Mouse (Mus musculus) thymus, adult 2 months (tissue): Measurements from ENCODE around the gene L3hypdh.

ENCODE experiments used
- CTCF ChIP-seq: fragments of 200-500 bp; IDR thresholded peaks from 2 replicates; pipeline ENCODE4 v1.5.1; 2012; ENCODE audit warnings: mild to moderate bottlenecking, control low read depth, low read length, moderate library complexity, borderline replicate concordance; ENCODE audit not compliant: control insufficient read depth, poor library complexity, insufficient read depth; ENCODE audit errors: extremely low read depth
- POLR2A ChIP-seq: fragments of 200-500 bp; IDR thresholded peaks from 2 replicates; pipeline ENCODE4 v1.6.1; 2012; ENCODE audit warnings: mild to moderate bottlenecking, low read length, control low read depth, moderate library complexity; ENCODE audit not compliant: control insufficient read depth, poor library complexity, insufficient read depth; ENCODE audit errors: extremely low read depth

GRCm38 (mm10) chr12:72089802-72090201 is 4.6 kb upstream of the L3hypdh start:
- no peak for TF ChIP-seq CTCF
- TF ChIP-seq POLR2A = no peak
